Mouse (Mus musculus) hindbrain, postnatal 0 days (tissue): ENCODE results near the gene Rnd2. TPM values are rescaled to one million over a fixed set of nuclear protein-coding genes. Genes with fewer than 3 reads are reported as not detected.
A peak's percentile ranks its signal among the peaks of the same experiment; 100 is the strongest.

Experiments used
- ATAC-seq: fragments of 200-750 bp; cut with Nextera tagmentation; 2 replicates; pipeline ENCODE4 v1.8.0; 2017; ENCODE audit warnings: mild to moderate bottlenecking, moderate TSS enrichment, moderate library complexity
- DNase-seq: peaks from one replicate; pipeline ENCODE4 v3.0.0-alpha.2; 2015; ENCODE audit warnings: low spot score
- H3K27ac ChIP-seq: fragments of 300-500 bp; sonication (generic); 2 replicates; pipeline ENCODE4 v1.5.1; 2014; ENCODE audit warnings: mild to moderate bottlenecking
- H3K27me3 ChIP-seq: fragments of 300-500 bp; sonication (generic); 2 replicates; pipeline ENCODE4 v1.6.1; 2014; ENCODE audit warnings: low read length, mixed read lengths; ENCODE audit not compliant: insufficient read depth
- H3K36me3 ChIP-seq: fragments of 300-500 bp; sonication (generic); 2 replicates; pipeline ENCODE4 v1.6.1; 2014; ENCODE audit warnings: low read length, mixed read lengths; ENCODE audit not compliant: insufficient read depth
- H3K4me1 ChIP-seq: fragments of 300-500 bp; sonication (generic); 2 replicates; pipeline ENCODE4 v1.6.1; 2014; ENCODE audit warnings: antibody characterized with exemption, low read length, mixed read lengths; ENCODE audit not compliant: insufficient read depth
- H3K4me2 ChIP-seq: fragments of 300-500 bp; sonication (generic); 2 replicates; pipeline ENCODE4 v1.6.1; 2014; ENCODE audit warnings: low read depth, mild to moderate bottlenecking, low read length, moderate library complexity, mixed read lengths
- H3K4me3 ChIP-seq: fragments of 300-500 bp; sonication (generic); 2 replicates; pipeline ENCODE4 v1.5.1; 2014; ENCODE audit warnings: low read length
- H3K9ac ChIP-seq: fragments of 300-500 bp; sonication (generic); replicated peaks from 2 replicates; pipeline ENCODE4 v1.6.1; 2014; ENCODE audit warnings: mild to moderate bottlenecking, low read length, moderate library complexity, mixed read lengths
- H3K9me3 ChIP-seq: fragments of 300-500 bp; sonication (generic); 2 replicates; pipeline ENCODE4 v1.6.1; 2016; ENCODE audit warnings: low read length, mixed read lengths
- CTCF ChIP-seq: IDR thresholded peaks from 2 replicates; pipeline ENCODE4 v1.5.1; 2016; ENCODE audit warnings: antibody characterized with exemption, control low read depth, low read depth
- WGBS: fragments of 180-500 bp; shearing (Covaris S2); extraction: QIAGEN DNeasy Blood & Tissue Kit; methylation state at CpG from one replicate; pipeline ENCODE4 v1.1.7; 2014; 5-methylcytosine and 5-hydroxymethylcytosine counted together
- polyA plus RNA-seq: library from polyadenylated mRNA; unstranded; fragments of >200 nt; fragmentation: Nextera tagmentation; extraction: Ambion mirVana; gene quantifications from 2 replicates; pipeline ENCODE4 v1.2.1, GENCODE M21; 2015
- total RNA-seq: library from RNA; depleted of rRNA; stranded (reverse); fragments of >200 nt; gene quantifications from 2 replicates; pipeline ENCODE4 v1.2.3, GENCODE M21; 2014

The Rnd2 gene
- total and polyA plus RNA-seq, 2 experiments from 2014 or later: 140 to 143 TPM

GRCm38 (mm10) chr11:101484245-101484644, 19.4 kb downstream of the Rnd2 start:
- WGBS: 72% methylated on average over 6 of the region's 6 CpGs
- Histone ChIP-seq H3K36me3 (no peaks in the 10 kb centered on the region), H3K27me3 (no peaks in the 10 kb centered on the region), H3K4me3 (no peak overlapping the region), H3K9ac (no peak overlapping the region), H3K9me3 (no peaks in the 10 kb centered on the region), H3K27ac (no peak overlapping the region), H3K4me2 (no peak overlapping the region), H3K4me1 (peaks cover 2% of the 10 kb centered on the region; the same call in 1 of the 2 replicates)
- TF ChIP-seq CTCF: no peak
- ATAC-seq (no peak), DNase-seq (no peak)

- Histone ChIP-seq H3K9me3 (no peaks in the 10 kb centered on the region), H3K36me3 (no peaks in the 10 kb centered on the region), H3K27me3 (no peaks in the 10 kb centered on the region), H3K27ac (no peak overlapping the region), H3K4me2 (no peak overlapping the region), H3K4me1 (no peaks in the 10 kb centered on the region), H3K4me3 (no peak overlapping the region), H3K9ac (no peak overlapping the region)
- DNase-seq: no peak
- TF ChIP-seq CTCF: no peak
- no peak for ATAC-seq
- 84% methylated on average over 7 of the region's 7 CpGs for WGBS
Observed at GRCm38 (mm10) chr11:101484814-101485213, 20.0 kb downstream of the Rnd2 start.

GRCm38 (mm10) chr11:101485509-101486028, 20.8 kb downstream of the Rnd2 start:
- Histone ChIP-seq H3K36me3 (no peaks in the 10 kb centered on the region), H3K4me2 (no peak overlapping the region), H3K9ac (no peak overlapping the region), H3K4me1 (no peaks in the 10 kb centered on the region), H3K27ac (no peak overlapping the region), H3K9me3 (no peaks in the 10 kb centered on the region), H3K4me3 (no peak overlapping the region), H3K27me3 (no peaks in the 10 kb centered on the region)
- DNase-seq (no peak), ATAC-seq (no peak)
- 48% methylated on average over 6 of the region's 6 CpGs for WGBS
- TF ChIP-seq CTCF: no peak

- no peak overlapping the region for H3K9ac ChIP-seq
- no peaks in the 10 kb centered on the region for H3K36me3 ChIP-seq
- WGBS: 73% methylated on average over 6 of the region's 6 CpGs
- no peak for TF ChIP-seq CTCF
- no peak overlapping the region for H3K27ac ChIP-seq
- DNase-seq (no peak), ATAC-seq (no peak)
- no peak overlapping the region for H3K4me2 ChIP-seq
- no peaks in the 10 kb centered on the region for H3K4me1 ChIP-seq
- no peaks in the 10 kb centered on the region for H3K9me3 ChIP-seq
- no peaks in the 10 kb centered on the region for H3K27me3 ChIP-seq
- no peak overlapping the region for H3K4me3 ChIP-seq
Observed at GRCm38 (mm10) chr11:101486126-101486525, 21.3 kb downstream of the Rnd2 start.

- no peak overlapping the region for H3K4me3 ChIP-seq
- no peak overlapping the region for H3K9ac ChIP-seq
- WGBS: 78% methylated on average over 5 of the region's 5 CpGs
- TF ChIP-seq CTCF: no peak
- no peak overlapping the region for H3K27ac ChIP-seq
- no peaks in the 10 kb centered on the region for H3K4me1 ChIP-seq
- ATAC-seq: no peak
- no peaks in the 10 kb centered on the region for H3K27me3 ChIP-seq
- H3K9me3 ChIP-seq: no peaks in the 10 kb centered on the region
- peak; percentile 5 for DNase-seq
- peaks cover 4% of the 10 kb centered on the region; the same call in 1 of the 2 replicates for H3K36me3 ChIP-seq
- H3K4me2 ChIP-seq: no peak overlapping the region
Observed at GRCm38 (mm10) chr11:101506269-101506780, 41.5 kb downstream of the Rnd2 start.

- no peaks in the 10 kb centered on the region for H3K4me1 ChIP-seq
- ATAC-seq: no peak
- 94% methylated on average over 7 of the region's 7 CpGs for WGBS
- peaks cover 4% of the 10 kb centered on the region; the same call in 1 of the 2 replicates for H3K36me3 ChIP-seq
- H3K27ac ChIP-seq: no peak overlapping the region
- DNase-seq: no peak
- no peak for TF ChIP-seq CTCF
- H3K9me3 ChIP-seq: no peaks in the 10 kb centered on the region
- H3K9ac ChIP-seq: no peak overlapping the region
- no peaks in the 10 kb centered on the region for H3K27me3 ChIP-seq
- no peak overlapping the region for H3K4me2 ChIP-seq
- no peak overlapping the region for H3K4me3 ChIP-seq
Observed at GRCm38 (mm10) chr11:101507090-101507489, 42.3 kb downstream of the Rnd2 start.

GRCm38 (mm10) chr11:101518937-101519336, 54.1 kb downstream of the Rnd2 start:
- H3K36me3 ChIP-seq: no peaks in the 10 kb centered on the region
- no peak overlapping the region for H3K4me3 ChIP-seq
- peak; percentile 62 for TF ChIP-seq CTCF
- ATAC-seq: no peak
- no peaks in the 10 kb centered on the region for H3K9me3 ChIP-seq
- peak; percentile 51 for DNase-seq
- H3K4me2 ChIP-seq: no peak overlapping the region
- WGBS: 65% methylated on average over 5 of the region's 5 CpGs
- no peak overlapping the region for H3K27ac ChIP-seq
- H3K4me1 ChIP-seq: no peaks in the 10 kb centered on the region
- H3K27me3 ChIP-seq: no peaks in the 10 kb centered on the region
- H3K9ac ChIP-seq: no peak overlapping the region
